Mouse (Mus musculus) heart, postnatal 10 days (tissue): Measurements from ENCODE around the gene Dazap2. TPM values are rescaled to one million over a fixed set of nuclear protein-coding genes. Genes with fewer than 3 reads are reported as not detected.

Source experiments
- DNase-seq, 2 experiments: peaks; one replicate each; pipeline ENCODE4 v3.0.0; 2021
- intact Hi-C: fragments of 180-260 bp; cut with DNase I; formaldehyde crosslinking; loops from one replicate; pipeline ENCODE4 v1.15.1; 2025
- total RNA-seq, 2 experiments: library from RNA; stranded (reverse); gene quantifications; 2 replicates each; pipeline ENCODE4 v1.2.3; 2021

Dazap2 gene
- total RNA-seq, 2 experiments from 2014 or later = 176 to 183 TPM

GRCm38 (mm10) chr15:100635851-100636645 is 20.9 kb downstream of the Dazap2 start:
- DNase-seq = no peak
- intact Hi-C loops = loop anchor here (2.0 to 5.0 kb wide), 2 partner anchors 17 to 46 kb away; no protein-coding TSS in a partner anchor

GRCm38 (mm10) chr15:100636700-100637501 is 21.8 kb downstream of the Dazap2 start, which contains the start of gene Smagp:
Gene Smagp, minus strand, starts transcription at chr15:100636940.
- intact Hi-C loops = loop anchor here (2.0 to 5.0 kb wide), 2 partner anchors 18 to 45 kb away; no protein-coding TSS in a partner anchor

GRCm38 (mm10) chr15:100637661-100638060 is 22.5 kb downstream of the Dazap2 start:
- intact Hi-C loops = loop anchor here (2.0 to 5.0 kb wide), 2 partner anchors 19 to 45 kb away; no protein-coding TSS in a partner anchor
- peak; percentile 50 to 68 for DNase-seq

More at GRCm38 (mm10) chr15:100636700-100637501, 21.8 kb downstream of the Dazap2 start, which contains the start of gene Smagp:
- peak; percentile 65 to 69 for DNase-seq

GRCm38 (mm10) chr15:100639972-100640750 is 25.0 kb downstream of the Dazap2 start:
- peak in 1 of 2 experiments; percentile 7 for DNase-seq
- intact Hi-C loops = loop anchor here (5.0 kb wide), 1 partner anchor 42 kb away; no protein-coding TSS in a partner anchor

- intact Hi-C loops = no loop called here
- DNase-seq = no peak
Observed at GRCm38 (mm10) chr15:100641226-100641810, 26.2 kb downstream of the Dazap2 start.

- DNase-seq = no peak
- intact Hi-C loops = no loop called here
Observed at GRCm38 (mm10) chr15:100642451-100642850, 27.3 kb downstream of the Dazap2 start.

GRCm38 (mm10) chr15:100646161-100646560 is 31.0 kb downstream of the Dazap2 start:
- no peak for DNase-seq
- intact Hi-C loops = no loop called here

GRCm38 (mm10) chr15:100650111-100650510 is 35.0 kb downstream of the Dazap2 start:
- no peak for DNase-seq
- intact Hi-C loops = no loop called here

GRCm38 (mm10) chr15:100651610-100652009 is 36.5 kb downstream of the Dazap2 start:
- no peak for DNase-seq
- intact Hi-C loops = no loop called here

- DNase-seq = no peak
Observed at GRCm38 (mm10) chr15:100654271-100654670, 39.1 kb downstream of the Dazap2 start.

GRCm38 (mm10) chr15:100655201-100655600 is 40.1 kb downstream of the Dazap2 start:
- intact Hi-C loops = no loop called here
- no peak for DNase-seq

More at GRCm38 (mm10) chr15:100654271-100654670, 39.1 kb downstream of the Dazap2 start:
- intact Hi-C loops = no loop called here

GRCm38 (mm10) chr15:100660306-100660705 is 45.2 kb downstream of the Dazap2 start:
- intact Hi-C loops = no loop called here
- DNase-seq = no peak

- DNase-seq = no peak
- intact Hi-C loops = no loop called here
Observed at GRCm38 (mm10) chr15:100660805-100661204, 45.7 kb downstream of the Dazap2 start.

GRCm38 (mm10) chr15:100664813-100665274 is 49.7 kb downstream of the Dazap2 start:
- intact Hi-C loops = no loop called here
- DNase-seq = no peak

- intact Hi-C loops = no loop called here
- no peak for DNase-seq
Observed at GRCm38 (mm10) chr15:100665411-100666218, 50.5 kb downstream of the Dazap2 start.

GRCm38 (mm10) chr15:100666219-100666696 is 51.1 kb downstream of the Dazap2 start:
- DNase-seq = peak; percentile 31 to 41
- intact Hi-C loops = no loop called here

GRCm38 (mm10) chr15:100666851-100667250 is 51.7 kb downstream of the Dazap2 start:
- DNase-seq = no peak
- intact Hi-C loops = no loop called here

- intact Hi-C loops = no loop called here
- DNase-seq = no peak
Observed at GRCm38 (mm10) chr15:100667420-100667819, 52.3 kb downstream of the Dazap2 start.
